Mouse (Mus musculus) naive thymus-derived CD4-positive, alpha-beta T cell, adult 5 months (primary cell): ENCODE data around the gene Klhdc8b. TPM values are rescaled to one million over a fixed set of nuclear protein-coding genes. Genes with fewer than 3 reads are reported as not detected.

Experiments
- polyA plus RNA-seq: library from polyadenylated mRNA; unstranded; fragments of 100-300 nt; shearing (Covaris generic); gene quantifications from one replicate; pipeline ENCODE4 v1.2.1, GENCODE M21; 2017

Klhdc8b gene
- polyA plus RNA-seq = 13.7 TPM

GRCm38 (mm10) chr9:108461181-108461631 is at the start of gene Klhdc8b:
Klhdc8b (minus strand) TSS chr9:108461581.

GRCm38 (mm10) chr9:108507619-108508434 is 46.4 kb upstream of the Klhdc8b start, which contains the start of gene Qars:
Qars (plus strand) TSS chr9:108507706.

GRCm38 (mm10) chr9:108490559-108491285 is 29.3 kb upstream of the Klhdc8b start, which contains the start of gene Usp19:
Usp19 (plus strand) TSS chr9:108490602.

GRCm38 (mm10) chr9:108479721-108480351 is 18.5 kb upstream of the Klhdc8b start, which contains the start of gene Lamb2:
Lamb2 (plus strand) TSS chr9:108479736.

GRCm38 (mm10) chr9:108460319-108461178 is 832 bp downstream of the Klhdc8b start, which contains the start of gene Ccdc71:
Ccdc71 (plus strand) TSS chr9:108460527.

GRCm38 (mm10) chr9:108436182-108436581 is 25.2 kb downstream of the Klhdc8b start, which contains the start of gene BC048562:
BC048562 (plus strand) TSS chr9:108436482.

GRCm38 (mm10) chr9:108428384-108428783 is 33.0 kb downstream of the Klhdc8b start, which contains the start of gene Ccdc36:
Ccdc36 (minus strand) TSS chr9:108428484.

Other genes with a start within 250 kb of the Klhdc8b start
- 25.2 TPM for gene Dag1, start 197.6 kb downstream of the Klhdc8b start, polyA plus RNA-seq
- 2.8 TPM for gene Nicn1, start 171.2 kb downstream of the Klhdc8b start, polyA plus RNA-seq
- 0.32 TPM for gene Amt, start 164.7 kb downstream of the Klhdc8b start, polyA plus RNA-seq
- gene Rhoa, start 155.5 kb downstream of the Klhdc8b start, polyA plus RNA-seq = 480 TPM
- gene Tcta, start 155.4 kb downstream of the Klhdc8b start, polyA plus RNA-seq = 8.6 TPM
- 219 TPM for gene Gpx1, start 122.7 kb downstream of the Klhdc8b start, polyA plus RNA-seq
- gene Usp4, start 113.7 kb downstream of the Klhdc8b start, polyA plus RNA-seq = 119 TPM
- 1.9 TPM for gene 1700102P08Rik, start 68.8 kb downstream of the Klhdc8b start, polyA plus RNA-seq
- gene Ccdc36, start 33.1 kb downstream of the Klhdc8b start, polyA plus RNA-seq = 0.11 TPM
- gene BC048562, start 25.1 kb downstream of the Klhdc8b start, polyA plus RNA-seq = not detected
- gene Ccdc71, start 1.1 kb downstream of the Klhdc8b start, polyA plus RNA-seq = 43.7 TPM
- gene Lamb2, start 18.2 kb upstream of the Klhdc8b start, polyA plus RNA-seq = 0.57 TPM
- gene Usp19, start 29.0 kb upstream of the Klhdc8b start, polyA plus RNA-seq = 208 TPM
- 76.9 TPM for gene Qars, start 46.1 kb upstream of the Klhdc8b start, polyA plus RNA-seq
- gene Qrich1, start 55.2 kb upstream of the Klhdc8b start, polyA plus RNA-seq = 193 TPM
- gene Impdh2, start 98.7 kb upstream of the Klhdc8b start, polyA plus RNA-seq = 128 TPM
- gene Ndufaf3, start 105.9 kb upstream of the Klhdc8b start, polyA plus RNA-seq = 19.7 TPM
- gene Dalrd3, start 108.3 kb upstream of the Klhdc8b start, polyA plus RNA-seq = 67.8 TPM
- 33.6 TPM for gene Wdr6, start 117.2 kb upstream of the Klhdc8b start, polyA plus RNA-seq
- 9.8 TPM for gene P4htm, start 136.1 kb upstream of the Klhdc8b start, polyA plus RNA-seq
- gene Arih2, start 187.8 kb upstream of the Klhdc8b start, polyA plus RNA-seq = 182 TPM
- gene Slc25a20, start 200.5 kb upstream of the Klhdc8b start, polyA plus RNA-seq = 18.9 TPM
- gene Prkar2a, start 227.7 kb upstream of the Klhdc8b start, polyA plus RNA-seq = 17.3 TPM